Mouse (Mus musculus) layer of hippocampus, postnatal 36 days (tissue): ENCODE results near the gene Wdr92. TPM values are rescaled to one million over a fixed set of nuclear protein-coding genes. Genes with fewer than 3 reads are reported as not detected.

Experiments used
- DNase-seq, 2 experiments: peaks; one replicate each; pipeline ENCODE4 v3.0.0; 2022
- total RNA-seq, 2 experiments: library from RNA; stranded (reverse); gene quantifications; 2 replicates each; pipeline ENCODE4 v1.2.3; 2021

The Wdr92 gene
- 10 to 100 TPM in 1 of 2 experiments, 1 to 10 TPM in 1; 9.0 to 11.4 TPM for total RNA-seq

- no peak for DNase-seq
Measured at GRCm38 (mm10) chr11:17181807-17182206, at the start of gene Wdr92. TSS of gene Wdr92 (plus strand) at chr11:17182107.

- no peak for DNase-seq
Measured at GRCm38 (mm10) chr11:17135638-17136037, 46.3 kb upstream of the Wdr92 start.

GRCm38 (mm10) chr11:17138306-17139033, 43.4 kb upstream of the Wdr92 start:
- peak in 1 of 2 experiments; percentile 11 for DNase-seq

- DNase-seq = peak; percentile 95 to 96
Measured at GRCm38 (mm10) chr11:17158858-17159737, 22.8 kb upstream of the Wdr92 start, which contains the start of gene Ppp3r1. TSS of gene Ppp3r1 (plus strand) at chr11:17159263.

GRCm38 (mm10) chr11:17159738-17160241, 22.1 kb upstream of the Wdr92 start:
- DNase-seq = peak; percentile 74 to 77

- DNase-seq = peak; percentile 18 to 31
Measured at GRCm38 (mm10) chr11:17160242-17160641, 21.7 kb upstream of the Wdr92 start.

- DNase-seq = no peak
Measured at GRCm38 (mm10) chr11:17163956-17164355, 18.0 kb upstream of the Wdr92 start.

- DNase-seq = no peak
Measured at GRCm38 (mm10) chr11:17166627-17167026, 15.3 kb upstream of the Wdr92 start.

- DNase-seq = no peak
Measured at GRCm38 (mm10) chr11:17169262-17169661, 12.6 kb upstream of the Wdr92 start.

- DNase-seq = no peak
Measured at GRCm38 (mm10) chr11:17170938-17171729, 10.8 kb upstream of the Wdr92 start.

GRCm38 (mm10) chr11:17172300-17172699, 9.6 kb upstream of the Wdr92 start:
- no peak for DNase-seq

- no peak for DNase-seq
Measured at GRCm38 (mm10) chr11:17176638-17177037, 5.3 kb upstream of the Wdr92 start.

- DNase-seq = no peak
Measured at GRCm38 (mm10) chr11:17180753-17181152, 1.2 kb upstream of the Wdr92 start.

GRCm38 (mm10) chr11:17183165-17183564, 1.3 kb downstream of the Wdr92 start:
- DNase-seq = no peak

- DNase-seq = no peak
Measured at GRCm38 (mm10) chr11:17187649-17188048, 5.7 kb downstream of the Wdr92 start.

- no peak for DNase-seq
Measured at GRCm38 (mm10) chr11:17188786-17189185, 6.9 kb downstream of the Wdr92 start.

GRCm38 (mm10) chr11:17192151-17192844, 10.4 kb downstream of the Wdr92 start:
- peak in 1 of 2 experiments; percentile 18 for DNase-seq

GRCm38 (mm10) chr11:17199170-17199569, 17.3 kb downstream of the Wdr92 start:
- DNase-seq = no peak

GRCm38 (mm10) chr11:17199840-17200501, 18.1 kb downstream of the Wdr92 start:
- DNase-seq = no peak

- no peak for DNase-seq
Measured at GRCm38 (mm10) chr11:17200936-17201335, 19.0 kb downstream of the Wdr92 start.

- no peak for DNase-seq
Measured at GRCm38 (mm10) chr11:17202481-17202880, 20.6 kb downstream of the Wdr92 start.
